Mouse (Mus musculus) hematopoietic stem cell, adult 5-6 weeks (primary cell): ENCODE results near the gene AL732309.1. TPM values are rescaled to one million over a fixed set of nuclear protein-coding genes. Genes with fewer than 3 reads are reported as not detected.
"Not testable (repeated sequence)": the region's sequence is repeated elsewhere in the genome, so short reads cannot be mapped to it uniquely, and the experiment has no call there.

Source experiments
- ATAC-seq, 2 experiments: fragments of 125-278 bp in 1 of 2; replicated peaks in 1 of 2; 2 replicates each; pipeline ENCODE4 v1.8.0; 2016 to 2017; ENCODE audit warnings: inconsistent platforms in 2 of 2, mild to moderate bottlenecking in 2 of 2, moderate number of reproducible peaks in 2 of 2, low read depth in 1 of 2, moderate TSS enrichment in 1 of 2; ENCODE audit not compliant: low FRiP score in 2 of 2, poor library complexity in 2 of 2, severe bottlenecking in 2 of 2, insufficient read depth in 1 of 2, low TSS enrichment in 1 of 2
- total RNA-seq: library from RNA; stranded (forward); fragments of 172-1452, 232-1000 nt; gene quantifications from 2 replicates; pipeline ENCODE4 v1.2.3, GENCODE M21; 2017

The AL732309.1 gene
- total RNA-seq, 1 experiment from 2014 or later = 1.4 TPM

GRCm38 (mm10) chr2:25272515-25272914, 25.9 kb upstream of the AL732309.1 start:
- ATAC-seq = no peak

GRCm38 (mm10) chr2:25271827-25272511, 25.3 kb upstream of the AL732309.1 start, which contains the start of the genes Ssna1 and Anapc2:
Ssna1 (minus strand) TSS chr2:25272438.
Anapc2 (plus strand) TSS chr2:25272478.
- peak; percentile 90 to 96 for ATAC-seq

GRCm38 (mm10) chr2:25267746-25268309, 21.2 kb upstream of the AL732309.1 start:
- no peak for ATAC-seq

DNA sequence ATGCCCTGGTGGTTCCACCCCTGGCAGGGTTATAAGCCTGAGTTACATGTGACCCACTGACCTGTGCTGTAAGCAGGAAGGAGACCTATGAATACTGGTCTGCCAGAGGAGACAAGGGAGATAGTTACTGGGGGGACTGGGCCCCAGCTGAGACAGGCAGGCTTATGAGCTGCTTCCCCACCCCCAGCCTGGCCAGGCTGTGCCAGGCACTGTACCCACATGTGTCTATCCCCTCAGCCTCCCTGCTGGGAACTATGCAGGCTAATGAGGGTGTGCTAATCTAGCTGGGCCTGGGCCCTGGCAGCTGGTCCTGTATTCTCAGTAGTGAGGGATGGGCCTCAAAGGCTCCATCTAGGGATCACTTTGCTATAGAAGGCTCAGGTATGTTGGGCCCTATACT, 20.6 kb upstream of the AL732309.1 start:
- ATAC-seq = no peak

DNA sequence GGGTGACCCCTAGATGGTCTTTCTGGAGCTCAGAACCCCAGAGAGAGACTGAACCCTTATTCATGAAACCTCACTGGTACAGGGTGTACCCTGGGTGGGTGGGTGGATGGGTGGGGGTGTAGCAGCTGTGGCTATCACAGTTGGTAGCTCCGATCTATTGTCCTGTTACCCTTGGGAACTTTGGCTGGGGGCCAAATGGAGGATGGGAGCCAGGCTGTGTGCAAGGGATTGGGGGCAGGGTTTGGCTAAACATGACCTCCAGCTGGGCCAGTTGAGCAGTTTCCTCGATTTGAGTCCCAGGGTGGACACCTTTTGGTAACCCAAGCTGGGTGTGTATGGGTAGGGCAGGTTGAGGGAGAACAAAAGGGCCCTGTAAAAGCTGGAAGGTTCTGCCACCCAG, 20.1 kb upstream of the AL732309.1 start:
- no peak for ATAC-seq

DNA sequence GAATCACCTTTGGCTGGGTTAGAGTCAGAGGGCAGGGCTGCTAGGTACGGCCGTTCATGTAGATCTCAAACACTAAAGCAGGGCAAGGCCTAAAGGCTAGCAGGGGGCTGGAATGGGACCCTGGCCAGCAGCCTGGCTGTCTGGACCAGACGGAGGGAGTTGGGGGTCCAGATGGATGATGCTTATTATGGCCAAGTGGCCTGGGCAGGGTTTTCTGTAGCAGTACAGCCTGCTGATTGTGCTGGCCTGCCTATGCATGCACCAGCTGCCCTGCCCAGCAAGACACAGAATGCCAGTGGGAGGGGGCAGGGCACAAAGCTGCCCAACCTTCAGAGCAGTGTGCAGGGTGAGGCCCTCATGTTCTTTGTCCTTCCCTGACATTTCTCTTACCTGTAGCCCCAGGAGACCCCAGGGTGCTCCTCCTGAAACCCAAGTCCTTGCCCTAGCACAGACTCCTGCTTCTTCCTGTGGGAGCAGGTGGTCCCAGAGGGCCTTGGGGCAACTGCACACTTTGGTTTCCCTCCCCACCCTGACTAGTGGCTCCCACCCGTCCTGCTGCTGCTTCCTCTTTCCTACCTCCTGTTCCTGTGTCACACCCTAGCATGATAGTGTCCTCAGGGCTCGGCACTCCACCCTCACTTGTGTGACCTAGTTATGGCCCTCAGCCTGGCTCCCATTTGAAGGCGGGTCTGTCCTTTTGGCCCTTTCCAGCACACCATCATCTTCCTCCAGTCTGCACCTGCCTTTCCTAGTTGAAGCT, 19.4 kb upstream of the AL732309.1 start:
- peak; percentile 23 to 25; a peak in 2 of 4 replicates for ATAC-seq

DNA sequence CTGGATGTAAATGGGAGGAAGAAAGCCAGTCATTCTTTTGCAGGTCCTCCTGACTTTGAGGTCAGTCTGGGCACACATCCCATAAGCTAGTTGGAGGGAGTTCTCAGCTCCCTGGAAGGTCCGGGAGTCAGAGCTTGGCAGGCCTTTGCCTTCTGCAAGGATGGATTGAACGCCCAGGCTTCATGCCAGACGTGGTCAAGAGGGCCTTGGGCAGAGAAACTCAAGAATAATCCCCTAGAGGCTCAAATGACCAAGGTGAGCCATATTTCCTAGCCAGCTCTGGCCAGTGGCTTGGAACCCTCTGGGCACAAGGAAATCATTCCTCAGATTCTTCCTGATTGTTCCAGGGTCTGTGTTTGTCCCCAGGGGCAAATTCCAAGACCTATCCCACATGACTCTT, 18.2 kb upstream of the AL732309.1 start:
- no peak for ATAC-seq

DNA sequence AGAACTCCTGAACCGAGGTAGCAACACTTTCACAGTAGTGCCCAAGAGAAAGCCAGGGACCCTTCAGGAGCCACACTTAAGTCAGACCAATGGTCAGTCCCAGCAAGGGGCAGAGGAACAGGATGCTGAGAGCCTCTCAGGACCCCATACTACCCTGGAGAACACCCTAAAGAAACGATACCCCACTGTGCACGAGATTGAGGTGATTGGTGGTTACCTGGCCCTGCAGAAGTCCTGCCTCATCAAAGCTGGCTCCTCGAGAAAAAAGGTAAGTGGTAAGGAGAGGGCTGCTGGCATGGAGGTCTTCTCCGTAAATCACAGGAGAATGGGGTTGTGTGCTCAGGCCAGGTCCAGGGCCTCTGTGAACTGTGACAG, 17.6 kb upstream of the AL732309.1 start:
- no peak for ATAC-seq

DNA sequence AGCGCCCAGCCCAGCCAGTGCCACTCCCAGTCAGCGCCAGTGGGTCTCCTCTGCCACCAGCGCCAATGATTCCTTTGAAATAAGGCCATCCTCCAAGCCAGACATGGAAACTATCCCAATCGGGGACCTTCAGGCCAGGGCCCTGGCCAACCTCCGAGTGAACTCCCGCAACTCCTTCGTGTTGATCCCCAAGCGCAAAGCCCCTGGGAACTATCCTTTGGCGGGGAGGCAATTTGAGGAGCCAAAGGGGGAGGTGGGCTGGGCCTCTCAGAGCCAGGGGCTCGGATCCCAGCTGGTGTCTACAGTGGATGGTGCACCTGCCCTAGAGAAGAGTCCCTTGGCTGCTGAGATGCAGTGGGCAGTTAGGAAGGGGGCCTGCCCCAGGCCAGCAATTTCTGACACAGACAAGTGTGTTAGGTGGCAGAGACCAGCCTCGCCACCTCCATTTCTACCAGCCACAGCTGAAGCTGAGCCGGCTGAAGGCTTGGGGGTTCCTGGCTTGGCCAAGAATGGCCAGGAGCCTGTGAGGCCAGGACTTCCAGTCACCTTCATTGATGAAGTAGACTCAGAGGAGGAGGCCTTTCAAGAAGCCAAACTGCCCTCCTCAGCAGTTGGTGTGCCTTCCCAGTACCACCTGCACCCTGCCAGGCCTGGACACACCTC, 17.1 kb upstream of the AL732309.1 start:
- no peak for ATAC-seq

DNA sequence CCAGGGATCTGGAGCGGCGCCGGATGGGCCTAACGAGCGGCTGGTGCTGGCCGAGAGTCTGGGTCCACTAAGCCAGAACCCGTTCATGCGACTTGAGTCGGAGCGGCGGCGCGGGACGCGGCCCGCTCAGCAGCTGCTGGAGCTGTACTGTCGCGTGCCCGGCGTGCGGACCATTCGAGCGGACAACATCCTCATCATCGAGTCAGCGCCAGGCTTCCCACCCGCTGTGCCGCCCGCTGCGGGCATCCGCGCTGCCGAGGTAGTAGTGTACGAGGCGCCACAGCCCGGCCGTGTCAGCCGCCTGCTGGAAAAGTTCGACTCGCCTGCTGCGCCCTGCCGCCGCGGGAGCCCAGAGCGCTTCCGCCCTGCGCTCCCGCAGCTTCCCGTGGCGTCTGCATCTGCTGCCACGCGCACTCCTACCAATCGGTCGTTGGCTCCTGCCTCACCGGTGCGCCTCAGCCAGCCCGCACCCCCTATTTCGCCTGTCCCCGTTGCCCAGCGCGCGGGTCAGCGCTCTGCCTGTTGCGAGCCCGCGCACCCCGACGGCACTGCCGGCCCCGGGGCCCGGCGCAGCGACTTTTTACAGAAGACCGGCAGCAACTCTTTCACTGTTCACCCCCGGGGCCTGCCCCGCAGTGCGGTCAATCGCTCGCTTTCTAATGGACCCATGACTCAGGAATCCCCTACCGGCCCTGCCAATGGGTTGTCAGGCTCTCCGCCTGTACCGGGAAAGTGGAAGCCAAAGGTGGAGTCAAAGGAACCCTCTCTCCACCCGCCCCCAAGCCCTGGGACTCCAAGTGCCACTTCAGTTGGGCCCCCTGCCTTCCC, 16.3 kb upstream of the AL732309.1 start:
- ATAC-seq = peak in 1 of 2 experiments; percentile 36; a peak in 2 of 4 replicates

- ATAC-seq = peak; percentile 98
These were observed 15.7 kb upstream of the AL732309.1 start, which contains the start of gene Tprn for GRCm38 (mm10) chr2:25262291-25262767. Tprn (plus strand) TSS chr2:25262618.

- ATAC-seq = no peak
These were observed 15.2 kb upstream of the AL732309.1 start for GRCm38 (mm10) chr2:25261870-25262269.

- no peak for ATAC-seq
These were observed 12.2 kb upstream of the AL732309.1 start for GRCm38 (mm10) chr2:25258887-25259286.

DNA sequence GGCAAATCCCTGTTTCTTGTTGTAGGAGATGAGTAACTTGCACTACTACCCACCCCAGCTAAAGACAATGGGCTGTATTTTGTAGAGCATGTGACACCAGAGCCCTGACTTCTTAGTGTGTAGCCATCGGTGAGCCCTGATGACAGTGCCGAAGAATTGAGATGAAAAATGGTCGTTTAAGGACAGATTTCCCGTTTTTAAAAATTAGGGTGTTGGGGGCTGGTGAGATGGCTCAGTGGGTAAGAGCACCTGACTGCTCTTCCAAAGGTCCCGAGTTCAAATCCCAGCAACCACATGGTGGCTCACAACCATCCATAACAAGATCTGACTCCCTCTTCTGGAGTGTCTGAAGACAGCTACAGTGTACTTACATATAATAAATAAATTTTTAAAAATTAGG, 10.6 kb upstream of the AL732309.1 start:
- not testable (repeated sequence) for ATAC-seq

DNA sequence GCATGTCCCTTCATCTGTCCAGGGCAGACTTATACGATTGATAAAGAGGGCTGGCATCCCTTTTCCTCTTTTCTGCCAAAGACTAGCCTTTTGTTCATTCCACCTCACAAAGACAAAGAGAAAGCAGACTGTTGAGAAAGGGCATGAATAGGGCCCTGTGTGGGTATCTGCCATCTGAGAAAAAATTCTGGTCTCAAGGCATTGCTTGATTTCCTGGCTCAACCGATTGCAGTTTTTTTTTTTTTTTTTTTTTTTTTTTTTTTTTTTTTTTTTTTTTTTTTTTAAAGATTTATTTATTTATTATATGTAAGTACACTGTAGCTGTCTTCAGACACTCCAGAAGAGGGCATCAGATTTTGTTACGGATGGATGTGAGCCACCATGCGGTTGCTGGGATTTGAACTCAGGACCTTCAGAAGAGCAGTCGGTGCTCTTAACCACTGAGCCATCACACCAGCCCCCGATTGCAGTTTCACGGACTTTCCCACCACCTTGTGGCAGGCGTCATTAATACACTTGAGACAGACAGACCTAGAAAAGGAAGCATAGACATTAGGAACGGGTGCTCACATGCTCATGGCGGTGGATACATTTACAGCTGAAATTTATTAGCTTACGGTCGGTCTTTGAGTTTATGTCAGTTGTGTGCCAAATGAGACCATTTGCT, 9.9 kb upstream of the AL732309.1 start:
- ATAC-seq = 0 out of 4 replicates have a peak, but pooled peaks of 1 of the 2 experiments have one; percentile 35

DNA sequence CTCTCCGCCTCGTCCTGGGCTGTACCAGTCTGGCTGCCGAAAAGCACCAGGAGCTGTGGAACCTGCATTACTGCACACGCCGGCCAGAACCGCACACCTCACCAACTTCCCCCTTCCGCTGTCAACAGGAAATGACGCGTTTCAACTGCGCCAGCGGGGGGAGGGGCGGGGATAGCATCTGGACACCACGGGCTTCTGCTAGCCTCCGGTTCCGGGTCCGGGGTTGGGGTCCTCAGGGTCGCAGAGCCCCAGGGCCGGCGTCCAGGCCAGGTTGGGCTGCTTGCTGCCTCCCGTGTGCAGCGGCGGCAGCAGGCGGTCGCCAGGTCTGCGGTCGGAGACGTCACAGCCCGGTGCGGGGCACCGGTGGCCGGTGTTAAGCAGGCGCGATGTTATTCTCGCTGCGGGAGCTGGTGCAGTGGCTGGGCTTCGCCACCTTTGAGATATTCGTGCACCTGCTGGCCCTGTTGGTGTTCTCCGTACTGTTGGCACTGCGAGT, 8.7 kb upstream of the AL732309.1 start, which contains the start of gene Tmem203:
Gene Tmem203 (plus strand): TSS at position 156 of the 496 bp plus-strand sequence.
- ATAC-seq = peak; percentile 77 to 93
